Mouse (Mus musculus) spleen, embryonic (tissue): ENCODE data around the gene F7.

Experiments used
- CTCF ChIA-PET: fragments of 350-600 bp; sonication (Branson Sonifier 250); formaldehyde crosslinking; loops from one replicate; lab custom pipeline; 2022; lab: Charles Lee

Gene F7

GRCm38 (mm10) chr8:13025487-13026224, at the start of gene F7:
Gene F7, plus strand, starts transcription at chr8:13026034.
- CTCF ChIA-PET: no interaction called here

- CTCF ChIA-PET: no interaction called here
Measured at GRCm38 (mm10) chr8:12976290-12976689, 49.5 kb upstream of the F7 start.

DNA sequence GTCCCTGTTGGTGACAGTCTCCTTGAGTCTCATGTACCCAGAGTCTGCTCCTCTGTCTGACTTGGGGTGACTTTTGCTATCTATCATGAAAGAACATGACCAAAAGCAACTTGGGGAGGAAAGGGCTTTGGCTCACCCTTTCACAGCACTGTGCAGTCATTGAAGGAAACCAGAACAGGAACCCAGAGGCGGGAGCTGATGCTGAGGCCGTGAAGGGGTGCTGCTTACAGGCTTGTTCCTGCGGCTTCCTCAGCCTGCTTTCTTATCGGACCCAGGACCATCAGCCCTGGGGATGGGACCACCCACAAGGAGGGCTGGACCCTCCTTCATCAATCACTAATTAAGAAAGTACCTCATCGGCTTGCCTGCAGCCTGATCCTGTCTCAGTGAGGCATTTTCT, 49.1 kb upstream of the F7 start:
- CTCF ChIA-PET: no interaction called here

DNA sequence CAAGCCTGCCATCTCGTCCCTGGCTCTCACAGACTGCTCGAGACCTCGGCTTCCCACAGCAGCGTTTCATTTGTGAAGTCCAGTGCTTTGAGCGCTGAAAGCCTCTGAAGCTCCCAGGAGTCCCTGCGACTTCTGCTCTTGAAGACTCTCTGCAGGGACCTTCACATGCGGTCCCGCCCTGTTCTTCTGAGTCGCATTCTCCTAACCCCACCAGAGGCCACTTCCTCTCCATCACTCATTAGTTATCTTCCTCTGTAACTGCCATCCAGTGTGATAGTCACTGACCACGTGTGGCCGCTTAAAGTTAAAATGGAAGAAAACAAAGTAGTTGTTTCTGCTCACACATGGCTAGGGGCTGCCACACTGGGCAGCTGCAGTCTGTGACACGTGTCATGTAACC, 48.5 kb upstream of the F7 start:
- CTCF ChIA-PET: no interaction called here

DNA sequence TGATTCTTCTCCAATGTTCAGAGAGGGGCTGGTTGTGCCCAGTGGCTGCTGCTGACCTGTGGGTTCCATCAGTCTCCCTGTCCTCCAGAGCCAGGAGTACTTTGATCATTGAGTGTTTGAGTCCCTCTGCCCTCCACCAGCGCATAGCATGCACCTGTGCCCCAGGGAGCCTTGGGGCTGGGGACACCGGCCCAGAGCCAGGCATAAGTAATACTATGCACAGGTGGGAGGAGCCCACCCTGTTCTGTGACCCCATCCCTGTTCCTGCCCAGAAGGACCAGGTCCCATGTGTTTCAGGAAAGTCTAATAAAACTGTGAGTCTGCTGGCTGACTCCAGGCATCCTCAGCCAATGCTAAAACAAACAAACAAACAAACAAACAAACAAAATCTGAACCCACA, 47.5 kb upstream of the F7 start:
- CTCF ChIA-PET: no interaction called here

GRCm38 (mm10) chr8:12978726-12979125, 47.1 kb upstream of the F7 start:
- CTCF ChIA-PET: no interaction called here

DNA sequence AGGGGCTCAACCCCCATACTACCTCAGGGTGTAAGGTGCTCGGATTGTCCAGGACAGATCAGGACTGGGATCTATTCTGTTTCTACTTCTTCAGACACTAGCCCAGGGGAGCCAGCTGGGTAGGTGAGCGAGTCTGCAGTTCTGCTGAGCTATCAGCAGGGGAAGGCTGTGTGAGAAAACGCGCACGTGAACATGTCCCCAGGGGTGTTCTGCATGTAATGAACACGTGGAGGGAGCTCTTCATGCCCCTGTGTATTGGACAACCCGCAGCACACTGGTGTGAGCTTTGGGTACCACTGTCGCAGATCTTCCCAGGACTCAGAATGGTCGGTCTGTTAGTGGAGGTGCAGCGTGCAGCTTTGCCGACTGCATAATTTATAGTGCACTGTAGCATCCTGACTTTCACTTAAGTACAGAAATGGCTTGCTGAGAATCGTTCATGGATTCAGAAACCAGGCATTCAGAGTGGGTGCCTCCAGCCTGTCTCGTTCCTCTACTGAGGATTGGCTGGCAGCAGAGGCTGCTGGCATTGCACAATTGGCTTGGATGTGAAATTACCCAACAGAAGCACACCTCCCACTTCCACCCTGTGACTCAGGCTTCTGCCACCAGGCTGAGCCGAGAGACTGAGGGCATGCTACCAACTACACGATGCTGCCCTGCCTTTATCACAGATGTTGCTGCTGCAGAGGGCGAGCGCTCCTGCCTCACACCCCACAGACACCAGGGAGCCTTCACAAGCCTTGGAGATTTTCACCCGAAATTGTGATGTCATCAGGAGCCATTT, 42.0 kb upstream of the F7 start:
- CTCF ChIA-PET: no interaction called here

GRCm38 (mm10) chr8:12984601-12985243, 41.1 kb upstream of the F7 start:
- CTCF ChIA-PET: no interaction called here

DNA sequence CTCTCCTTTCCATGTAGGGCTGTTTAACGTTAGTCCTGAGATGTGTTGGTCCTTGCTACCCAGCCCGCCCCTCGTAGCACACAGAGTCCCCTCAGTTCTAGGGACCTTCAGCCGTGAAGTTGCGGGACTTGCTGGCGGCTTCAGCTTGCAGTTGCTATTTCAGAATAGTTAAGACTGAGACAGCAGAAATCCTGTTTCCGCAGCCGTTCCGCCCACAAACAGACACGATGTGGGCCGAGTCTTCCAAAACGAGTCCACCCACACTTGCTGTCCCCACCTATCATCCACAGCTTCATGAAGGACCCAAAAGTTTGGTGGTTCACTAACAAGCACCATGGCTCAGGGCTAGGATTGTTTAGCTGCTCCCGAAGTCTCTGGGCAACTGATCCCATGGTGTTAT, 40.6 kb upstream of the F7 start:
- CTCF ChIA-PET: no interaction called here

DNA sequence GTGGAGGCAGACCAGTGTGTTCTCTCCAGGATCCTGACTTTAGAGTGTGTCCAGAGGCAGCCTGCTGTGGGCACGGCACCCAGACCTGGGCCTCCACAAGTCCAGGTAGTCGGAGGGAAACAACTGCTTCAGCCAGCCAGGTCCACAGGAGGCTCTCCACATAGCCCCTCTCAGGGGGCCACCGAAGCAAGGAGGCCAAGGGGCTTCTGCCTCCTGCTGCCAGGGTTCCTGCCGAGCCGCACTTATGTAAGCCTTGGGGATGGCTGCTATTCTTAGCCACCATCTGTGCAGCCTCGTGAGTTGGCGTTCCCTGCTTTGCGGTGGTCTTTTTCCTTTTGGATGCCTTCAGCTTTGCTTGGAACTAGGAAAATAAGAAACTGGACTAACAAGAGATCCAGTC, 38.3 kb upstream of the F7 start:
- CTCF ChIA-PET: interaction anchor here (0.6 kb wide), 1 partner anchor 21 kb away, joined by 6 read pairs; no protein-coding TSS in a partner anchor

DNA sequence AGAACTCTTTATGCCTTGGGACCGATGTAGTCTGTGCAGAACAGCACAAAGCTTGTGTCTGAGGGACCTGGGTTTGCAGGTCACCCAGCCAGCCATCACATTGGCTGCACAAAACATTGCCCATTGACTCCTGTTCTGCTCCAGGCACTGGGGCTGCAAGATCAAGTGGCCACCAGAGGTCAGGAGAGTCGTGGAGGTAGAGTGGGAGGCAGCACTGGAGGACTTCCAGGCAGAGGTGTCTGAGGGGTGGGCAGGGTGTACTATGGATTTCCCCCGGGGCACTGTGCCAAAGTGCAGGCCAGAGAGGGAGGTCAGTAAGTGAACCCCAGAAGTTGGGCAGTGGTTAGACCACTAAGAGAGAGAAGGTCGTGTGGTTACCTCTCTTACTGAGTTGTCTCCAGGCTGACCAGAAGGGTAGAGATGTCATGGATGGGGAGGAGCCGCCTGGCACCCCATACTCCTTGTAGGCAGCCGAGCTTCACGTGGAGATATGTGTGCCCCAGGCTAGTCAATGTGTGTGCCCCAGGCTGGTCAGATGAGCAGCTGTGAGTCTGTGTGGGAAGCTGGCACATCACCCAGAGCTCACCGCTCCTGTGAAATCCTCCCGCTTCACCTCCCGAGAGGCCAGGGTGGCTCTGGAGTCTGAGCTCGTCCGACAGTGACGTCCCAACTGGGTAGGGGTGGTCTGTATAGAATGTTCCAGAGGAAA, 37.0 kb upstream of the F7 start:
- CTCF ChIA-PET: no interaction called here

- CTCF ChIA-PET: no interaction called here
Measured at GRCm38 (mm10) chr8:12991411-12991810, 34.4 kb upstream of the F7 start.

DNA sequence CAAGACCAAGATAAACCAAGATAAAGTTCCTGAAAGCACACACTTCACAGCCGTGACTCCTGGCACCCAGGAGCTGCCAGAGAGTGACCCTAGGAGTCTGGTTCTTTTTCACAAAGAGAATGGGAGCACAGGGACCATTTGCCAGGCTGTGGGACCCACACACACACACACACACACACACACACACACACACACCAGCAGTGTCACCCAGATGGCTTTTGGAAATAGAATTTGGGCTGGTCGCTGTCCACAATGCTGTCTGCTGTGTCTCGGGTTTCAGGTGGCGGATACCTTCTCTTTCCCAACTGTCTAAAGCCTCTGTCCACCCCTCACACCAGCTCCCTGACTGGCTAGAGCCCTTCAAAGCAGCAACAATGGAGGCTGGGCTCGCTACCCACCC, 31.4 kb upstream of the F7 start:
- CTCF ChIA-PET: no interaction called here

GRCm38 (mm10) chr8:12995481-12995880, 30.4 kb upstream of the F7 start:
- CTCF ChIA-PET: no interaction called here

GRCm38 (mm10) chr8:12996831-12997275, 29.0 kb upstream of the F7 start:
- CTCF ChIA-PET: no interaction called here

GRCm38 (mm10) chr8:12998331-12998730, 27.5 kb upstream of the F7 start:
- CTCF ChIA-PET: no interaction called here

DNA sequence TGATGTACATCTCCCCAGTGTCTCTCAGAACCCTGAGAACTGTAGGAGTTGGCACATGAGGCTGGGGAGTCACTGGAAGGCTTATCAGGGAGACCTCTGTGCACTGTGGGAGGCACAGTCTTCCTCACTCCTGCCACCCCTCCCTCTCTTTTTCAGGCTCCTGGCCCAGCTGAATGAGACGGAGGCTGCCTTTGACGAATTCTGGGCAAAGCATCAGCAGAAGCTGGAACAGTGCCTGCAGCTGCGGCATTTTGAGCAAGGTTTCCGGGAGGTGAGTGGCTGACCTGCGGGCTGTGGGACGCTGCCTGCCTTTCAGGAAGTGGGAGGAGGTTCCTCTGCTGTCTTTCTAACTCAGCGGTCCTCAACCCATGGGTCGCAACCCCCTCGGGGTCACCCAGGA, 26.0 kb upstream of the F7 start:
- CTCF ChIA-PET: no interaction called here

DNA sequence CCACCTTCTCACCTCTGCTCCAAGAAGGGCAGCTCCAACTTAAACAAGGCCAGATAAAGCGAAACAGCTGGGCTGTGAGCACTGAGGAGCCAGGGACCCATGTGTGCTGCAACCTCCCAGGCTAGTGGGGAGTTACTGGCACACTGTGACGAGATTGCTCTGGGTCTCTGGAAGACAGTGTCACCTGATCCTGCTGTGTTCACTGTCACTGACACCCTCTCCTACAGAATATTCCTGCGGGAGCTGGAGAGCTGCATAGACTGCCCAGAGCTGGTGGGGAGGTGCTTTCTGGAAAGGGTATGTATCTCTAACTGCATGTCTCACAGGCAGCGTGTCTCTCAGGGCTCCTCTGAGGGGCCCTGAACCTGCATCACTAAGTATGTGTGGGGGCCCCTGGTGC, 18.4 kb upstream of the F7 start:
- CTCF ChIA-PET: no interaction called here

DNA sequence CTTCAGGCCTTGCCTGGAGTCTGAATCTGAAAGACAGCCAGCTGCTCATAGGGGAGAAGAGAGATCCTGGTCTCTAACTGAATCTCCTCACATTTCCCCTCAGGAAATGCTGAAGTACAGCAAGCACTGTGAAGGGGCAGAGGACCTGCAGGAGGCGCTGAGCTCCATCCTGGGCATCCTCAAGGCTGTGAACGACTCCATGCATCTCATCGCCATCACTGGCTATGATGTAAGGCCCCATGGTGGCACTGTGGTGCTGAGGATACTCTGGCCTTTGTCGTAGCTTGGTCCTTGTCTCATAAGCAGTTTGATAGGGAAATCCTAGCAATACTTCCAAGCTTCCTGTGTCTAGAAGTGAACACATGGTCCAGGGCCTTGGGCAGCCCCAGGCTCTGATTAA, 15.5 kb upstream of the F7 start:
- CTCF ChIA-PET: no interaction called here

DNA sequence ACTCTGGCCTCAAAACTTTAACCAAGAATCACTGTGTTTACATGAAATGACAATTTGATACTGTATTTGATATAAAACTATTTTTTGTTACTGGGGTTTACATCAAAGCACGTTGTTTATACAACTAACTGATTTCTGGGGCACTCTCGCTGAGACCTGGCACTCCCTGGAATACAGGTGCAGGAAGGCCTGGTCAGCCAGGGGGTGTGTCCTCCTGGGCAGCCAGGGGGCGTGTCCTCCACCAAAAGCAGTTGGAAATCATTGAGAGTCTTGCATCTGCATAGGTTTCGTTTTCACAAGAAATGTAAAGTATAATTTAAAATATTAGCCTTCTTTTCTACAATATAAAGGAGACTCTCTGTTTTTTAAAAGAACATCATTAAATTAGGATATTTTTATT, 6.3 kb upstream of the F7 start:
- CTCF ChIA-PET: no interaction called here

DNA sequence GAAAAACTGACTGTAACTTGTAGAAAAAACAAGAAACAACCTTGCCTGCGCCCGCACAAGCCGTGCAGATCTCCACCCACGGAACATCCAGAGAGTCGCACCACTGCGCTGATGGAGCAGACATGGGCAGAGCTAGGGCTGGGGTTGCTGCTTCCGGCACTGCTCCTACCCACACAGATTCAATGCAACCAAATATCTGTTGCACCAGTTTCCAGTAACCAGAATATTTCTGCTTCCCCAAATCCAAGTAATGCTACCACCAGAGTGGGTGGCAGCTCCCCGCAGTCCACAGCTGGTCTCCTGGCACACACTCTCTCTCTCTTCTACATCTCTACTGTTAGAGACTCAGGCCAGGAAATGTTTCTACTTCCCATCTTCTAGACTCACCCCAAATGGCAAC, 4.0 kb upstream of the F7 start:
- CTCF ChIA-PET: no interaction called here

DNA sequence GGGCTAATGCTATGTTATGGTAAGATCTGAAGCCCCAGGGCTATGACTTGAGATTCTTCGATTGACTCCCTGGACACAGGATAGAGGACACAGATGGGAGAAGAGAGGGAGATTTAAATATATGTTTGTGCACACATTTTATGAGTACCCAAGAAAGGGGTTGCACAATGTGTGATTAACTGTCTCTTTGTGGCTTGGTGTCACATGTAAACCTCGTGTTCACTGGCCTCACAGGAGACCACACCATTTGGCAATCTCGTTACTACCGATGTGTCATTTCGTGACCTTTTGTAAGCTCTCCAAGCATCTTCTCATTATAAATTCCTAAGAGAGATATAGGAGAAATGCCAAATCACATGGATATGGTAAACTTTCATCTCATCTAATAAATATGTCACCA, 1.8 kb downstream of the F7 start:
- CTCF ChIA-PET: no interaction called here
